Mouse (Mus musculus): Measurements from ENCODE around the gene Dnajc22.
A peak's percentile ranks its signal among the peaks of the same experiment; 100 is the strongest.

The Dnajc22 gene

DNA sequence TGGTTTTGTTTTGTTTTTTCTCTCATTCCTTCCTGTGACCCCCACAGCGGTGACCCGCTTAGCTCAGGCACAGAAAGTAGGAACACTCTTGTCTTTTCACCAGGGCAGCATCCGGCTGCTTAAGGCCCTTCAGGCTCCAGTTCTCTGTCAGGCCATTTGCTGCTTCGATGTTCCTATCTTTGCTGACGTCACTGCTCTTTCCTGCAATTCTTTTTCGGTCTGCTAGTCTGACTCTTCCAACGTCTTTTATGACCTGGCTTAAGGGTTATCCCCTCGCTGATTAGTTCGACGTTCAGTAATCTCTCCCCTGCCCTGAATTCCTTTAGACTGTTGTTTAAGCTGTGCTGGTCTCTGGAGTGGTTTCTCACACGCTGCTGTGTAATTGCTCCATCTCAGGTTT is 23.6 kb downstream of the Dnajc22 start:
- no peak for DNase-seq

DNA sequence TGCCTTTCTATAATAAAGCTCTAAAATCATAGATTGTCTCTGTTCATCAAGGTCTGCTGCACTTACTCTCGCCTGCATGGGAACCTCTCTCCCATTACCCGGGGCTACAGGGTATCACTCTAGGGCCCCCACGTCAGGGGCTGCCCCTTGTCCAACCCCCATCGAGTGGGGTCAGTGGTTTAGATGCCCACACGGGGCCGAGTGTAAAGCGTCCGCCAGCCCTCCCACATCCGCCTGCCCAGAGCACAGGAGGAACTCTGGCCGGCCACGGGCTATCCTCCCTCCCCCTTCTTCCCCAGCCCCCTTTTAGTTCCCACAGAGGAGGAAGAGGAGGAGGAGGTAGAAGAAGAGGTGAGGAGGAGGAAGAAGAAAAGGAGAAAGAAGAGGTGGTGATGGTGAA is 27.8 kb downstream of the Dnajc22 start:
- no peak for DNase-seq

DNA sequence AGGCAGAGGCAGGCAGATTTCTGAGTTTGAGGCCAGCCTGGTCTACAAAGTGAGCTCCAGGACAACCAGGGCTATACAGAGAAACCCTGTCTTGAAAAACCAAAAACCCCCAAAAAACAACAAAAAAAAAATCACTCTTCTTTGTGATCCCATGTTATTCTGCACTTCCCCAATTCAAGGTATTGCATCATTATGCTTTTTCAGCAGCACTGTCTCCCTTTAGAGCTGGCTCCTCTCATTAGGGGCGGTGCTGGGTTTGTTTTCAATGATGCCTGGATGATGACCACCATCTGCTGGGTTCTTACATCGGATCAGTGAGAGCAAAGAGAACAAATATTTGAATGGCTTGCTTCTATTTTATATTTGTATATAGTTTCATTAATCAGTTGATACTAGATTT is 29.7 kb downstream of the Dnajc22 start:
- no peak for DNase-seq

DNA sequence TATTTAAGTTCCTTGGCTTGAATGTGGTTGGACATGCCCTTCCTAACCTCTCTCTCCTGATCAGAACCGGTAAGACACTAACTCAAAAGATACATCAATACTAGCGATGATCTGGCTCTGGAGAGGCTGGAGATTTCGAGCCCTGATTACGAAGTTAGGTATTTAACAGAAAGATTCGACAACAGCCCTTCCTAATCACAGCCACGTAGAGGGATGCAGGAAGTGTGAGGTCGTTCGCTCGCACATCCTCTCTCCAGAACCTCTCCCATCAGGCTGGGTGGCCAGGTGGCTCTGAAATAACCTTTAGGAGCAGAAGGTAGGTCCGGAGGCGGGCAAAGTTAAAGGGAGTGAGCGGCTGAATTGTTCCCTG is 32.7 kb downstream of the Dnajc22 start, which contains the start of gene Spats2:
Gene Spats2 (plus strand): TSS at position 206 of the 370 bp plus-strand sequence.
- DNase-seq: no peak

DNA sequence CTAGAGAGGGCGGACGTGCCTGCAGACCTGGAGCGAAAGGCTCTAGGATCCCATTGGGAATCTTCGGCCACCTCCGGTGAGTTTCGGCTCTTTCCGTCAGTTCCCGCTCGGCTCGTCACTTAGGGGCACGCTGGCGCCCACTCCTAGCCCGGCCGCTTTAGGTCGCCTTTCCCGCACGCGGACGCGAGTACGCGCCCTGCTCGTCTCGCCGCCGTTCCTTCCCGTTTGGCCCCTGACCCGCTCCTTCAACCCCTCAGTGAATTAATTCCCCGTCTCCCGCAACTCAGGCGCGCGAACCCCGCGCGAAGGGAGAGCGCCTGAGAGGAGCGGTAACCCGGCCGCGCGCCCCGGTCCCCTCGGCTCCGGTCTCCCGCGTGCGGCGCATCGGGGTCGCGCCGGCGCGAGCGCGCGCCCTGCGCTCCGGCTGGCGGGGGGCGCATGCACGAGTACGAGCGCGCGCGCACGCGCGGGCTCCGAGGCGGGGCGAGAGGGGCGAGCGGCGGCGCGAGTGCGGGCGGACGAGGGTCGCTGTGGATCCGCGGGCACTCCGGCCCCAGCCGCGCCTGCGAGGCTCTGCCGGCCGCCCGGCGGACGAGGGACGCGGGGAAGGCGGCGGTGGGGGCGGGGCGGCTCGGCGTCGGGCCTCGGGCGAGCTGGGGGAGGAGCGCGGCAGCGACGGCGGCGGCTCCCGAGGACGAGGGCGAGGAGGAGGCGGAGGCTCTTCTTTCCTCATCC is 33.3 kb downstream of the Dnajc22 start:
- DNase-seq: peak; percentile 86

DNA sequence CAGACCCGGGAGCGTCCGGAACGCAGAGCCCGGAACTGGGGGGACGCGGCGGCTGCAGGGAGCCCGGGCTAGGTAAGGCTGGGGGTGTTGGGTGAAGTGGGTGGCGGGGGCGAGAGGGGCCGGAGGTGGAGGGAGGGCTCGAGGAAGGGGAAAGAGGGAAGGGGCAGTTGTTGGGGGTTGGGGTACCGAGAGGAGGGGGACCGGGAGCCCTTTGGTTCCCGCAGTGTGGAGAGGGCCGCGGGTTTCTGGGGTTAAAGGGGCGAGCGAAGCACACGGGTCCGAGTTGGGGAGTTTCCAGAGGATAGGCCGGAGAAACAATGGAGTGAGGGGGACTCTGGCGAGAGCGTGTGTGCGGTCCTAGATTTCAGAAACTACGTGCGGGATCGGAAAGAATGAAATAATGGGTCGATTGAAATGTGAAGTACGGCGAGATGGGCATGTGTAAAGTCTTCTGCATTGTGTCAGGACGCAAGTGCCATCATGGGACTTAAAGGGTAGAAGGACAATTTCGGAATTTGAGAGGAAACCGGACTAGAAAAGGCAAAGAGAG is 33.9 kb downstream of the Dnajc22 start:
- DNase-seq: no peak

DNA sequence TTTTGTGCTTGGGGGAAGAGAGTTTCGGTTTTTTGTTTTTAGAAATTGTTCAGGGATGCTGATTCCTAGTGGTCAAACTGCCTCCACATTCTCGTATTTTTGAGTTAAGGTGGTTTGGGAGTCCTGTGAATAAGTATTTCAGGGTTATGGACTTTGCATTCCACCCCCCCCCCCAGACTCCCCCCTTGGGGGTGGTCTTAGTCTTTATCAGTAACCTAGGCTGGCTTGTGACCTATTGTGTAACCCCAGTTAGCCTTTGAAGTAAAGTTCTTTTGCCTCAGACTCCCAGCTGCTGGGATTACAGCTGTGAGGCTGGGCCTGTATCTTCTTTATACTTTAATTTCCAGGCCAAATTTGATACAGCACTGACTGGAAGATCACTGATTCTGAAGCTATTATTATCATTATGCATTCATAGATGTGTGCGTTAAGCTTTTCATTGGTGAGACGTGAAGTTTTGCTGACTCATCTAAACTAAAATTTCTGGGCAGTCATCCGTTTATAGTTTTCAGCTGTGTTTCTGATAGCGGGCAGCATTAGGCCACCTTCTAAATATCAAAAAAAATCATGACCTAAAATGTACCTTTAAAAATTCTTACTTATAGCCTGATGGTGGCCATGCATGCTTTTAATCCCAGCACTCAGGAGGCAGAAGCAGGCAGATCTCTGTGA is 35.0 kb downstream of the Dnajc22 start:
- DNase-seq: no peak

DNA sequence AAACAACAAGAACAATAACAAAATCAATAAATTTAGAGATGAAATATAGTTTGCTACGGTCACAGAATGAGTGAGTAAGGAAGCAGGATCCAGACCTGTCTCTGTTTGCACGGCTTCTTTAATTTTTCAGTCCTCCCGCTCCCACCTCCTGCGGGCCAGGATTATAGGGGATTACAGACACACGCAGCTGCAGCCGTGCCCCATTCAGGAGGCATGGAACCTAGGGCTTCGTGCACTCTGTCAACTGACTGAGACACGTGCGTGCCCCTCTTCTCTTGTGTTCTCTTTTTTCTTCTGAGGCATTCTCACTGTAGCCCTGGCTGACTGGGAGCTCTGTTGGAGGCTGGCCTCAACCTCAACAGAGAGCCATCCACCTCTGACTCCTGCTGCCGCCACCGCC is 36.5 kb downstream of the Dnajc22 start:
- DNase-seq: no peak

DNA sequence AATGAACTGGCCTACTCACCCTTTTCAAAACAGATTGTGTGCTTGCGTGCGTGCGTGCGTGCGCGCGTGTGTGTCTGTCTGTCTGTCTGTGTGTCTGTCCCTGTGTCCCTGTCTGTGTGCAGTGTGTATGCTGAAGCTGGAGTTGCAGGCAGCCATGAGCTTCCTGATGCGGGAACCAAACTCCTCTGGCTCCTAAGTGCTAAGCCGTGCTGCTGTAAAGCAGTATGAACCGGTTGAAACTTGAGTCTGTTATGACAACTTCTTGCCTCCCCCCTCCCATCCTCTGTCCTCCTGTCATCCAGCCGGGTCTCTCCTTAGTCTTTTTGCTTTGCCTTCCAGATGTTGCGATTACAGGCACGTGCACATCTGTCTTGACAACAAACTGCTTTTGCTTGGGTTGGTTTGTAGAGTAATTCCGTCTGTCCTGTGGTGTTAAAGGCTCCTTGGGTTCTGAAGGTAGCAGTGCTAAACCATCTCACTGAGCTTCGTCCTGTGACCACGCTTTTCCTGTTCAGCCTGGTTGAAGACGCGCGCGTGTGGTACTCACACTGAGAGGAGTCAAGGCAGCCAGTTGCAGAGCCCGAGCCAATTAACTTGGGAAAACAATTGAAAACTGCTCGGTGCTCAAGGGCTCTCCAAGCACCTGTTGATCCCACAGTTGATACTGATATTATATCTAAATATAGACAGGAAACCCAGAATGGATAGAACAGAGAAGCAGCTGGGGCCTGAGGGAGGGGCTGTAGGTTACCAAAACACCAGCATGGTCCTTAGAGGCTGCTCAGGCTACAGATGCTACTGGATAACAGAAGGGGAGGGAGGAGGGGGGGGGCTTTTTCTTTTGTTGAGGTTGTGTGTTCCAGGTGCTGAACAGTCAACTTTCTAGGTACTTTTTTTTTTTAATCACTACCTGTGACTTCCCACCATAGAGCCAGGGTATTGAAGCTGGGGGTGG is 37.3 kb downstream of the Dnajc22 start:
- no peak for DNase-seq

DNA sequence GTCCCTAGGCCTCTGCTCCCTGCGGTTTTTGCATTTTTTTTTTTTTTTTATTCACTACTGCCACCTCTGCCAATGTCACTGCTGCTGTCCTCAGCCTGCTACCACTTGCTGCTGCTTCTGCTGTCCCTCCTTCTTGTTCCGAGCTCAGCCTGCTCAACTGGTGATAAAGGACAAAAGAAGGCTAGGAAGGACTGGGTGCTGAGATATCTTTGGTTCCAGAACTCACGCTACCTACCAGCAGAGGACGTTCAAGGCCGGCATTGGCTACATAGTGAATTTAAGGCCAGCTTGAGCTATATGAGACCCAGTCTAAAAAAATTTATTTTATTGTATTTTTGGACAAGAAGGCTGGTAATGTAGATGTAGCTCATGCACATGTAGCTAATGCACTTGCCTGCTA is 45.4 kb downstream of the Dnajc22 start:
- DNase-seq: no peak

DNA sequence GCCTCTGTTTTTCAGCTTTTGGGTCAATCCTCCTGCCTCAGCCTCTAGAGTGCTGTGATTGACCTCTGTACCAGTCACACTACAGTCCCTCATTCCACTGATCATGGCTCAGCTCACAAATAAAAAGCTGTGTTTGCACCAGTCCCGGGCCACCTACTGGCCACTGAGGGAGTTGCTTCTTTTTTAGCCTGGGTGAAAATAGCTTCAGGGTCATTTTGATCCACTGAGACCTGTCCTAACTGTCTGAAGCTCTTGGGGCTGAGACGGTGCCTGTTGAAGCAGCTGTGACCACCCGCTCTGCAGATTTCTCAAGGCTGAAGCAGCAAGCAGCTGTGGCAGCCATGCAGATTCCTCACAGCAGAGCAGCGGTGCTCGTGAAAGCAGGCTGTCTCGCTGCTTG is 46.7 kb downstream of the Dnajc22 start:
- peak; percentile 49 for DNase-seq

DNA sequence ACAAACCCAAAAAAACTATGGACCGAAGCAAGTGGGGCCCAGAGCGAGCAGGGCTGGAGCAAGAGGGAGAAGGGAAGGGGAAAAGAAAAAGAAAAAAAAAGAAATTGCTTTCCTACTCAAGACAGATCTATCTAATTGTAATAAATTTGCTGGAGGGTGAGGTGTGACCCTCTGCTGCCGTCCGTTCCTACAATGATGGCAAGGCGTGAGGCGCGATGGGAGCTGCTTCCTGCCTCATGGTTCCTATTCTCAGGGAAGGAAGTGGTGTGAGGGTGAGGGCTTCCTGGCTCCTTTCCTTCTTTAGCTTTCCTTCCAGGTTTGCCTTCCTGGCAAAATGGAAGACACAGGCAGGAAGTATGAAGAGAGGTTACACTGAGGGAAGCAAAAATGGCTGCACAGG is 57.5 kb downstream of the Dnajc22 start:
- no peak for DNase-seq

DNA sequence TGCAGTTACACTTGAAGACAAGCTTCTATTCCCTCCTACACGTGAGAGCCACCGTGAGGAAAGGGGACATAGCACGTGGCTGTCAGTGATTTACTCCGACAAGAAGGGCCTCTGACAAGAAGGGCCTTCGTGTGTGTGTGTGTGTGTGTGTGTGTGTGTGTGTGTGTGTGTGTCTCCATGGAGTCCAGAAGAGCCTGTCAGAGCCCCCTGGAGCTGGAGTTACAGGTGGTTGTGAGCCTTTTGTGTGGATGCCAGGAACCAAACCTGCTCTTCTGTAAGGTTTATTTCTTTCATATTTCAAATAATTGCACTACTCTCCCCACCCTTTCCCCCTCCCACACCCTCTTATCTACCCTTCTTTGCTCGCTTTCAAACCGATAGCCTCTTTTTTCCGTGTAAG is 58.4 kb downstream of the Dnajc22 start:
- no peak for DNase-seq

DNA sequence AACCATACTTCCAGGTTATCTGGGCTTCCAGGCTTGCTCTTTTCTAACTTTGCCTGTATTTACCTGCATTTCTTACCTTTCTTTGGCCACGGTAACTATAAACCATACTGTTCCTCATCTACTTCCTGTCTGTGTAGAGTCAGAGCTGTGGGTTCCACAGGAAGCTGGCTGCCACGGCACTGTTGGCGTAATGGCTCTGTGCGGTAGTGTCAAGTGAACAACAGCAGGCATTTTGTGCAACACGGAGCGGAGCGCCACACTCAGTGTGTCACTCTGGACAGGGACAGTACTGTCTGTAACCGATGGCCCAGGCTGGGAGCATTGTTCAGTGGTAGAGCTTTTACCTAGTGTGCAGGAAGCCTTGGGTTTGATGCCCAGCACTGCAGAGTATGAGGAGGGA is 60.5 kb downstream of the Dnajc22 start:
- no peak for DNase-seq

All from kidney, adult 9 months (tissue).